Mouse (Mus musculus) kidney, adult 2 months (tissue): ENCODE measurements around the gene Tyk2.

Source experiments
- CTCF ChIP-seq: fragments of 200-500 bp; conservative IDR thresholded peaks from 2 replicates; pipeline ENCODE4 v1.5.1; 2011; ENCODE audit warnings: low read depth, mild to moderate bottlenecking, control low read depth, low read length, moderate library complexity, mixed read lengths; ENCODE audit not compliant: insufficient read depth, insufficient read length
- POLR2A ChIP-seq: fragments of 200-500 bp; IDR thresholded peaks from one replicate; pipeline ENCODE4 v1.6.1; 2011; ENCODE audit warnings: low read depth, low read length, control low read depth

DNA sequence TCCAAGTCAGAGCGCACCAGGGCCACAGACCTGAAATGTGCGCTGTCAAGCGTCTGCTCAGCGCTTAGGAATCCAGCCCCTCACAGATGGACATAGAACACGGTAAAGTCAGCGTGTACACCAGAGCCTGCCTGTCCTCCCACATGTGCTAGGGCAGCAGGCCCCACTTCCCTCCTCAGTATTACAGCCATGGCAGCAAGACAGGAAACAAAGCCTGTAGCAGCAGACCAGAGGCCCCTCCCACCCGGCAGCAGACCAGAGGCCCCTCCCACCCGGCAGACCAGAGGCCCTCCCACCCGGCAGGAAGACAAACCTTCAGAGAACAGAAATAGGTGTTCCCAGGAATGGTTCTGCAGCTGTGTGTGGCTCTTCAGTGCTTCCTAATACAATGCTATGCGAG, 15.7 kb upstream of the Tyk2 start:
- TF ChIP-seq CTCF (no peak), POLR2A (no peak)
